Mouse (Mus musculus): ENCODE results near the gene Actg2.

- TF ChIP-seq GATA1 (IDR thresholded peaks at IDR 0.05; ENCODE audit: borderline replicate concordance, low read length) = no peak
- TF ChIP-seq FLI1 (IDR thresholded peaks at IDR 0.05; ENCODE audit: low read length) = no peak
Observed at GRCm38 (mm10) chr6:83582135-83582937, 46.3 kb upstream of the Actg2 start.
